In the genomic region with DNA sequence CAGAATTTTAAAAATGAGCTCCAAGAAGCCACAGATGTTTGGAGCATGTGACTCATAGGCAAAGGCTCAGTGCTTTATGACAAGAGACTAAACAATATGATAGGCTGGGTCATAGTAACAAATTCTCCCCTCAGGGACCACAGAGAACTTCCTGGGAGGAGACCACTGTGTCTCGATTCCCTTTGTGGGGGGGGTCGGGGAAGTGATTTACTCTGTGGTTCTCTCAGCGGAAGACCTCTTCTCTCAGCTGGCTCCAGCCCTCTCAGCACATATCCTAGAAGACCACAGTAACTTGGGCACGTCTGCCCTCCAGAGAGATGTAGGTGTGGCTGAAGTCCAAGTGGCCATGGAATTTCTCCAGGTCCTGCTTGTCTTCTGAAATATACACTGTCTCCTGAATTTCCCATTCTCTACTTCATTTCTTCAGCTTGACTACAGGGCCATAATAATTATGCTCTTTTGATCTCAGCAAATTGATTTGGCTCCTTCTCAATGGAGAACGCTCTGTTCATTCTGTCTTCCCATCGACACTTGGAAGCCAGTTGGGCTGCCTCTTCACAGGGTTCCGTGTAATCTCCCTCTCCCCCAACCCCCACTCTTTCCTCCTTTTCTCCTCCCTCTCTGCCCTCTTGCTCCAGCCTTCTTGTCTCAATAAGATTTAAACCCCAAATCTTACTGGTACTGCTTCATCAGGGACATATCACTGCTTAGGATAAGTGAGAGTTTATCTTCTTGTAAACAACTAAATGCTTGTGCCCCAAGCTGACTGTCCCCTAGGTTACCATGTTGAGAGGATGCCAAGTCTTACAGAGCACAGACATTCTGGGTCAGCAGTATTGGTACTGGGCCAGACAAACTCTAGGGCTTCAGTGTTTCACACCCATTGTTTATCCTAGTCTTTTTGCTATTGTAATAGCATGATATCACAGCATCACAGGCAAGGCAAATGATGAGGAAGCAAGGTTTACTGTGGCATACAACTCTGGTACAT, we compare ENCODE assay signal across 10 mouse cellular contexts.
DNase-seq lines count a peak whose midpoint lies in the region; ATAC-seq and TF ChIP-seq lines count a peak whose summit lies in the region.
"Had no signal": no experiment of that assay in that cellular context is flagged by ENCODE, and none has a peak within 500 bp of the region (broad histone marks: within the 10 kb centered on the region; RNA-seq: fewer than 3 reads in every experiment).

No protein-coding gene starts in this region.

- peak; percentile 62 for DNase-seq in hindbrain, embryonic 14.5 days (ENCODE audit: low spot score)
- no peak for DNase-seq in hindbrain, embryonic 11.5 days (ENCODE audit: low spot score)
- peak; percentile 60 for DNase-seq in 3T3-L1 (ENCODE audit: low read depth, low spot score)
- peak; percentile 83 for DNase-seq in brain, embryonic 14.5 days (ENCODE audit: low read depth)
- DNase-seq in kidney, postnatal 36 days, result peak; percentile 20 to 57
- no peak for DNase-seq in natural killer cell, adult 2 months (ENCODE audit: low spot score in 2 of 2)
- no peak for DNase-seq in embryo, embryonic 11 days

- no peaks in the 10 kb centered on the region for H3K36me3 ChIP-seq in hindbrain, embryonic 14.5 days (replicated peaks; ENCODE audit: control insufficient read depth, insufficient read depth)
- H3K36me3 ChIP-seq in hindbrain, embryonic 11.5 days (ENCODE audit: control insufficient read depth, insufficient read depth, low read length), result no peaks in the 10 kb centered on the region
- H3K36me3 ChIP-seq: heart, embryonic 13.5 days; liver, embryonic 12.5 days had no signal

- H3K9me3 ChIP-seq in hindbrain, embryonic 14.5 days (ENCODE audit: control insufficient read depth, low read length), result no peaks in the 10 kb centered on the region
- no peaks in the 10 kb centered on the region for H3K9me3 ChIP-seq in hindbrain, embryonic 11.5 days (ENCODE audit: control insufficient read depth, low read length)
- H3K9me3 ChIP-seq: heart, embryonic 13.5 days; liver, embryonic 12.5 days had no signal

- no peak for TF ChIP-seq POLR2A in brain, embryonic 14.5 days (IDR thresholded peaks at IDR 0.05; ENCODE audit: borderline replicate concordance, extremely low read depth, insufficient read depth, insufficient read length, poor library complexity, severe bottlenecking)

- ATAC-seq in hindbrain, embryonic 14.5 days (ENCODE audit: low FRiP score), result peak; percentile 51; the same call in 1 of the 2 replicates
- ATAC-seq in hindbrain, embryonic 11.5 days (ENCODE audit: low FRiP score), result no peak
- no peak for ATAC-seq in monocyte, adult 5-6 weeks (replicated peaks; ENCODE audit: insufficient number of reproducible peaks, low FRiP score, low TSS enrichment, poor library complexity, severe bottlenecking)
- ATAC-seq: liver, embryonic 12.5 days had no signal

- peaks cover 18% of the 10 kb centered on the region for H3K4me1 ChIP-seq in hindbrain, embryonic 14.5 days (replicated peaks; ENCODE audit: control insufficient read depth, insufficient read depth, low read length)
- H3K4me1 ChIP-seq in hindbrain, embryonic 11.5 days (replicated peaks; ENCODE audit: control insufficient read depth, insufficient read depth, low read length), result 0 out of 2 replicates have a peak, but pooled peaks cover 2% of the 10 kb centered on the region
- H3K4me1 ChIP-seq: liver, embryonic 12.5 days had no signal

- no peak overlapping the region for H3K27ac ChIP-seq in hindbrain, embryonic 14.5 days
- H3K27ac ChIP-seq in hindbrain, embryonic 11.5 days (ENCODE audit: low read depth, low read length), result no peak overlapping the region
- H3K27ac ChIP-seq: heart, embryonic 13.5 days; liver, embryonic 12.5 days had no signal

- H3K4me3 ChIP-seq in hindbrain, embryonic 14.5 days (replicated peaks; ENCODE audit: low read length), result no peak overlapping the region
- H3K4me3 ChIP-seq in hindbrain, embryonic 11.5 days (ENCODE audit: low read depth, low read length), result no peak overlapping the region
- H3K4me3 ChIP-seq: heart, embryonic 13.5 days; liver, embryonic 12.5 days had no signal

- 66% methylated on average over 7 of the region's 7 CpGs for WGBS in hindbrain, embryonic 14.5 days
- WGBS in hindbrain, embryonic 11.5 days, result 84% methylated on average over 7 of the region's 7 CpGs

- TF ChIP-seq CTCF in brain, embryonic 14.5 days (IDR thresholded peaks at IDR 0.05; ENCODE audit: borderline replicate concordance, extremely low read depth, insufficient read depth, insufficient read length), result no peak

- H3K9ac ChIP-seq in hindbrain, embryonic 14.5 days, result no peak overlapping the region
- no peak overlapping the region for H3K9ac ChIP-seq in hindbrain, embryonic 11.5 days (ENCODE audit: low read depth, low read length)
- H3K9ac ChIP-seq: heart, embryonic 13.5 days; liver, embryonic 12.5 days had no signal

- H3K27me3 ChIP-seq in hindbrain, embryonic 14.5 days (ENCODE audit: control insufficient read depth, insufficient read depth, low read length), result peaks cover 5% of the 10 kb centered on the region; the same call in 1 of the 2 replicates
- H3K27me3 ChIP-seq in hindbrain, embryonic 11.5 days (ENCODE audit: control insufficient read depth, insufficient read depth, low read length), result no peaks in the 10 kb centered on the region
- H3K27me3 ChIP-seq: liver, embryonic 12.5 days had no signal

- no peak overlapping the region for H3K4me2 ChIP-seq in hindbrain, embryonic 14.5 days (replicated peaks)
- no peak overlapping the region for H3K4me2 ChIP-seq in hindbrain, embryonic 11.5 days (replicated peaks; ENCODE audit: low read depth, low read length)
- H3K4me2 ChIP-seq: heart, embryonic 13.5 days; liver, embryonic 12.5 days had no signal

Comparison
In these comparisons a context has a peak if more than half of its experiments do, and no peak if none do; other contexts are left out.
1. DNase-seq: peak in hindbrain, embryonic 14.5 days (single experiment), 3T3-L1 (single experiment), brain, embryonic 14.5 days (single experiment) and kidney, postnatal 36 days (2 of 2); none in hindbrain, embryonic 11.5 days (single experiment), natural killer cell, adult 2 months (0 of 2) and embryo, embryonic 11 days (single experiment).